Mouse (Mus musculus): ENCODE results near the gene Gpr146. TPM values are rescaled to one million over a fixed set of nuclear protein-coding genes. Genes with fewer than 3 reads are reported as not detected.
"Not testable (repeated sequence)": the region's sequence is repeated elsewhere in the genome, so short reads cannot be mapped to it uniquely, and the experiment has no call there.

The Gpr146 gene
- total RNA-seq (2015) = 6.0 and 6.3 TPM in 2 replicates
- total RNA-seq (2017) = 5.7 and 6.7 TPM in 2 replicates

DNA sequence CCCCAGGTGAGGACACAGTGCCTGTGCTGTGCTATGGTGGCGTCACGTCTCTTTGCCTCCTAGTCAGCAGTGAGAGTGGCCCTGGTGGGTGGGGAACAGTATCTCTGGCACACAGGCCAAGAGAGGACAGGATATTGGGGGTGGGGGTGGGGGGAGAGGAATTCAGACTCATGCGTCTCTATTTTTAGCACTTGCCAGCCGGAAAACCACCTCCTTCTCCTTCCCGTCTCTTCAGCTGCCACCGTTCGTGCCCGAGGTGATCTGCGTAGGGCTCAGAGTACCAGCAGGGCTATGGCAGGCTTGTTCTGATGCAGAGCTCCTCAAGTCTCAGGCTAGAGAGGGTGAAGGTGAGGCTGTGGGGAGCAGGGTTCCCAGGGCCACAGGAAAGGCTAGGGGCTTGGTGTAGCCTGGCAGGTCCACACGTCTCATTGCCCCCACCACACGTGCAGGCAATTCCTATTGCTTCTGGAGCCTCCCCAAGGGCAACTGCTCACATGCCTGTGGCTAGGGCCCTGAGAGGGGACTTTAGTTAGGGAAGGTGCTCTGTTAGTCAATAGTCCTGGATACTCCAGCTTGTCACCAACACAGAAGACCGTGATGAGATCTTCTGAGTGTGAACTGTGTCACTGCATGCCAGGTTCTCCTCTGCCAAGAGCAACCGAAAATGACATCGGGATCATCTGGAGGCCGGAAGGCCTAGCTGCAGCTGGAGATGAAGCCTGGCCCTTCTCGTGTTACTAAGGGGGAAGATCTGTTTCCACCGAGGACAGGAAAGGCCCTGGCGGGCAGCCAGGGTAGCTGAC is at the start of gene Gpr146:
Gene Gpr146 (plus strand): TSS at position 230 of the 803 bp plus-strand sequence.
- peak; percentile 21 for ATAC-seq (replicated peaks; ENCODE audit: poor library complexity)

DNA sequence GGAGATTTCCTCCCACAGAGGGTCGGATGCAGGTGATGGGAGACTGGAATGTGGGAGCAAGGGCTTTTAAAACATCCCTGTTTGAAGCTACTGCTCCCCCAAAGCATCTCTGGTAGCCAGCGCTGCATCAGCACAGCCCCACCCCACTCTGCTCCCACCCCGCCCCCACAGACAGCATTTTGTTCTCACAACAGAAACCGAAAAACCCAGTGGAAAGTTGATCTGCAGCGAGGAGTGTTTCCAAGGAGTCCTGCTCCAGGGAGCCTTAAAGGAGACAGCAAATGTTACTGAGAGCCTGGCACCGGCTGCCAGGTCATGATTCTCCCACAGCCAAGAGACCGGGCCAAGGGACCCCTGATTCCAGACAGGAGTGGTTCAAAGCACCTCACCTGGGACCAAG is 46.7 kb upstream of the Gpr146 start:
- ATAC-seq (replicated peaks; ENCODE audit: poor library complexity) = no peak

DNA sequence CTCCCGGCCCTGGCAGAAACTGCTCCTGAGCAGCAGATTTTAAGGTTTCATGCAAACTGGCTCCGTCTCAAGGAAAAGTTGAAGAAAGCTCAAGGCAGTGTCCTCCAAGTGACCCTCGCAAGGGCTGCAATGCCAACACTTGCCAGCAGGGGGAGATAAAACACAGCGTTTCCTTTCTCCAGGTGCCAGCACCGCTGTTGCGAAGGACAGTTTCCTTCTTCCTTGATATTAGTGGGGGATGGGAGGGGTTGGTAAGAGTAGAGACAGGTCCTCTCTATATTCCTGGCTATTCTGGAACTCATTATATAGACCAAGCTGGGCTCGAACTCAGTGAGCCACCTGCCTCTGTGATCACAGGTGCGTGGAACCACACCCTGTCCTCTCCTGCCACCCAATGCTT is 45.8 kb upstream of the Gpr146 start:
- peak; percentile 70 for ATAC-seq (replicated peaks; ENCODE audit: poor library complexity)

DNA sequence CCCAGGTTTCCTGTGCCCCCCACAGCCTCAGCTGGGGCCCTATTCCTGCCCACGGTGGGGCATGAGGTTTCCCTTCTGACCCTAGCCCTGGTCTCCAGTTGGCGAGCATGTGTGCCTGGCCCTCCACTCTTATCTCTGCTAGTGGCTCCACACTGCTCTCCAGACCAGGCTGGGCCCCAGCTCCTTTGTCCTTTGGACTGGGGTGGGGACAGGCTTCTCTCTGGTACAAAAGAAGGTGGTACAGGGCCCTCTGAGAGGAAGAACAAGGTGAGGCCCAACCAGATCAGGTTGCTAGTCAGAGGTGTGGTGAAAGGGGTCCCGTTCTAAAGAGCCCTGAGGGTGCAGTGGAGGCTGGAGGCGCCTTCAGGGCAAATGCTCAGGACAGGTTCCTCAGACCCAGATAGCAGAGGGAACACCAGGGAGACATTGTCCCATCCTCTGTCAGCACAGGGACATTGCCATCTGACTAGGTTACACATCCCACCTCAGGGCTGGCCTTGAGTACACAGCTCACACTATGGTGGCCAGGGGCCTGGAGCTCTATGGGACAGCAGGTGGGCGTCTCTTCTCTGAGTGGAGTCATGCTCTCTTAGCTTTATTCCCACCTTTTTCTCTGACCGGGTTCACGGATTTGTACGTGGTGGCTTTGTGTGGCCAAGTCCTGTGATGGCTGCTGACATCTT is 44.8 kb upstream of the Gpr146 start:
- no peak for ATAC-seq (replicated peaks; ENCODE audit: poor library complexity)

DNA sequence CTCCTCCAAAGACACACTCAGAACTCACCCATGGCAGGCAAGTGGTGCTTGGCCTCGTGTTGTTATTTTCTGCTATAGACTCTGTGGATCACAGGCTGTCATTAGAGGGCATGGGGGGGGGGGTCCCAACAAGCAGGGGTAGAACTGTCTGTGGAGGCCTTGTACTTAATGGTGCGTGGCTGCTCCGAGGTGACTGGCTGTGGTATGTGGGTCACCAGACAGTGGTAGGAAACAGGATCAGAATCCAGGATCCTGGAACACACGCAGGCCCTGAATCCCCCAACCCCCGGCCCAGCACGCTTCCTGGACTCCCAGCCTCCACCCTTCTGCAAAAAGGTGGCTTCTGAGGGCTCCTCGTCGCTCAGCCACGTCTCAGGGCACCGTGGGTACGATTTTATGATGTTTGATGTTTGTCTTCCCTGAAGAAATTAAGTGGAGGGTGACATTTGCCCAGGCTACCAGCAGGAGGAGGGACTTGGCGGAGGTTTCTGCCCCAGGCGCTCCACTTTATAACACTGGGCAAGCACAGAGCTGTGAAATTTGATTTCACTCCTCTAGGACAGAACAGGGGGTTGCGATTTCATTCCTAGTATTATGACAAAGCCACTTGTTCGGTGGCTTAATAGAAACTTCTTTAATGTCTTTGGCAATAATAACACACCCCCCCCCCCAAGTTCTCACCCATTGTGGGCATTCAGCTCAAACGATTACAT is 44.0 kb upstream of the Gpr146 start:
- ATAC-seq (replicated peaks; ENCODE audit: poor library complexity) = peak; percentile 28; the same call in 1 of the 2 replicates

DNA sequence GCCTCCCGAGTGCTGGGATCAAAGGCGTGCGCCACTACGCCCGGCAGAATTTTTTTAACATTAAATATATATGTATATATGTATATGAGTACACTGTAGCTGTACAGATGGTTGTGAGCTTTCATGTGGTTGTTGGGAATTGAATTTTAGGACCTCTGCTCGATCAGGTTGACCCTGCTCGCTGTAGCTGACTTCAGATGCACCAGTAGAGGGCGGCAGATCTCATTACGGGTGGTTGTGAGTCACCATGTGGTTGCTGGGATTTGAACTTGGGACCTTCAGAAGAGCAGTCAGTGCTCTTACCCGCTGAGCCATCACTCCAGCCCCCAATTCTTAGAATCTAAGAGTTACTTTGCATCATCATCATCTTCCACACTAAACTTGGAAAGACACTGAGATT is 43.1 kb upstream of the Gpr146 start:
- ATAC-seq (replicated peaks; ENCODE audit: poor library complexity) = not testable (repeated sequence)

DNA sequence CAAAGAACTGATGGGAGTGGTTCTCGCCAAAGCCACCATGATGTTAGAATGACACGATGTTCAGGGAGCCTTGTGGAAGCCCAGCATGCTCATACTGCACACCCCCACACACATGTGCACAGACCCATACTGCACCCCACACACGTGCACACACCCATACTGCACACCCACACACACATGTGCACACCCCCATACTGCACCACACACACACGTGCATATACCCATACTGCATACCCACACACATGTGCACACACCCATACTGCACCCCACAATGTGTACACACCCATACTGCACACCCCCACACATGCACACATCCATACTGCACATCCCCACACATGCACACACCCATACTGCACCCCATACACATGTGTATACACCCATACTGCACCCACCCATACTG is 41.9 kb upstream of the Gpr146 start:
- ATAC-seq (replicated peaks; ENCODE audit: poor library complexity) = no peak

DNA sequence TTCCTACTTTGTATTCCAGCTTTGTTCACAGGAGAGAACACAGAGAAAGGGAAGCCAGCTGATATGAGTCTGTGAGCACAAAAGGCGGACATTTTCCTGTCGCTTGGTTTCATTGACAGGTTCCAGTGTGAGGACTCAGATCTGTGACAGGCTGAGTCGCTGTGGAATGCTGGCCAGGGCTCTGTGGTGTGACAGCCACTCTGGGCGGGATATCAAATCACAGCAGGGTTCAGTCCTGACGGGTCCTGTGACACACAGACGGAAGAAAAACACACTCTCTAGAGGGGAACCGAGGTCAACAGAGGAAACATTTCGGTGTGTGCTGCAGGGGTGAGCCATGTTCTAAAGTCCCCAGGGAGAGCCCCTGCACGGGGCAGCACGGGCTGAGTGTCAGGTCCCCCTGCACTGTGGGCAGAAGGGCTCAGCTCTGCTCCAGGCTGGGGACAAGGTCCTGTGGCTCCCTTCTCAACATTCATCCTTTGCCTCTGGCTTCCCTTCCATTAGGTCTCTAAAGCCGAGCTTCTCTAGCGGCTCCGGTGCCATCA is 39.6 kb upstream of the Gpr146 start:
- ATAC-seq (replicated peaks; ENCODE audit: poor library complexity) = no peak

DNA sequence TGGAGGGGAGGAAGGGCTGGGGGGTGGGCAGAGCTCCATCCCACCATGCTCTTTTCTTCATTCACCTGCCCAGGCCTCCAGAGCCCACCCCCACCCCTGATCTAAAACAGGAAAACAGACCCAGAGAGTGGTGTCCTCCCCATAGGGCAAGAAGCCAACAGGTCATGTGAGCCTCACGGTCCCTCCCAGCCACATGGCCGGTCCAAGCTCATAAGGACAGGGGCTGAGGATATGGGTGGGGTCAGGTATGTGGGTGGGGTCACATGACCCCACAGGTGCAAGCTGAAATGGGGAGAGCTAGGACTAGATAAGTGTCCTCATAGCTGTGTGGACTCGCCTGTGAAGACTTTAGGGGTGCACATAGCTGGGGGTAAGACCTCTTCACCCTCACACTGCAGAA is 39.1 kb upstream of the Gpr146 start:
- no peak for ATAC-seq (replicated peaks; ENCODE audit: poor library complexity)

DNA sequence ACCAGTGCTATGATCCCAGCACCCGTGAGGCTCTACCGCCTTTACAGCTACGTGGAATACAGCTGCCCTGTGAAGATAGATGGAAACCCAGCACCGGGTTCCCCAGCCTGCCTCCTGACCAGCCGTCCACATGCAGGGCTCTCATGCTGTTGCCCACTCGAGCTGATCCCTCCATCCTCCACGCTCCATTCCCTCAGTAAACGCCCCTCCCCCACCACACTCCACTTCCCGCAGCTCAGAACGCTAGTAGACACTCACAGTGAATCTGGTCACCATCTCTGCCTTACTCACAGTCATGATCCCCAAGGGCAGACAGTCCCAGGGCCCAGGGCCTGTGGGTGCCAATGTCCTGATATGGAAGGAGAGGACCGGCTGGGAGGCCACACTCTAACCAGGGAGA is 38.6 kb upstream of the Gpr146 start:
- ATAC-seq (replicated peaks; ENCODE audit: poor library complexity) = no peak

DNA sequence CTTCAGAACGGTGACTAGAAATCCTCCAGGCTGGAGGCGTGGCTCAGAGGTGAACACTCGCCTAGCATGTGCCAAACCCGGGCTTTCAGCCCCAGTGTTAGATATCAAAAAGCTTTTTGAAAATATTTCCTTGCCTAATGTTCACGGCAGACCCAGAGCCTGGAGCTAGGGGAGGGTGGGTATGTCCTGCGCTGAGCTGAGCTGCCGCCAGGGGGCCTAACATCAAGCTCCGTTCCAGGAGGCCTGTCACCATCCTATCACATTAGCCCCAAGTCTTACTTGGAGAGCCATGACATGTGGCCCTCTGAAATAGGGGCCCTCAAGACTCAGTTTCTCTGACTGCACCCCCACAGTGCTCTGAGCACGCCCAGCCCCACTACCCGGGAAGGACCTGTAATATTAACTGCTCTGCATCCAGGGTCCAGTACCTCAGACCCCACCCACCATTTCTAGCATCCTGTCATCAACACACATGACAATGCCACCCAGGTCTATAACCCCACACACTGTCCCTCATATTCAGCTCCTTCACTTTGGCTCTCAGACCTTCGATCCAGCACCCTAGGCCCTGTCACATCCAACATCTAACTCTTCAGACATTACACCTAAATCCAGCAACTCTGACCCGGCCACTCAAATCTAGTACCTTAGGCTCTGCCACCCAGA is 33.3 kb upstream of the Gpr146 start:
- ATAC-seq (replicated peaks; ENCODE audit: poor library complexity) = peak; percentile 85

DNA sequence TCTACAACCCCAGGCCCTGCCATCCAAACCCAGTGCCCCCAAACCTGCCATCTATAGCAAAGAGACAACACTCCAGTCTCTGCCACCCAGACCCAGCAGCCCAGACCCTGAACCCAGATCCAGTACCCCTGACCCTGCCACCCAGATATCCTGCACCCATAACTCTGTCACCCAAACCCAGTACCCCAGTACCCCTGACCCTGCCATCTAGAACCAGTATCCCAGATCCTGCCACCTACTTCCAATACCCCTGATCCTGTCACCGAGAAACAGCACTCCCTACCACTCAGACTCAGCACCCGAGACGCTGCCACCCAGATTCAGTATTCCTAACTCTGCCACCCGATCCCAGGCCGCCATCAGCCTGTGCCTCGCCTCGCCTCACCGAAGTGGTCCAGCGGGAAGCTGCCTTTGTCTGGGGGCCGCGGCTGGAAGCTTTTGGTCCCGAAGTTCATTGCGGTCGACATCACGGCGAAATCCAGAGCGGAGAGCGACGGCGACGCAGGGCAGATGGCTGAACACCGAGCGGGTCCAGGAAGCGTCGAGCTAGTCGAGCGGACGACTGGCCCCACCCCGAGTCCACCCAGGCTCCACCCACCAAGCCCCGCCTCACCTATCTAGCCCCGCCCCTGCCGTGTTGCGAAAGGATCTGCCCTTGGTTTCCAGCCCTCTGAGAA is 32.7 kb upstream of the Gpr146 start:
- peak; percentile 96 for ATAC-seq (replicated peaks; ENCODE audit: poor library complexity)

DNA sequence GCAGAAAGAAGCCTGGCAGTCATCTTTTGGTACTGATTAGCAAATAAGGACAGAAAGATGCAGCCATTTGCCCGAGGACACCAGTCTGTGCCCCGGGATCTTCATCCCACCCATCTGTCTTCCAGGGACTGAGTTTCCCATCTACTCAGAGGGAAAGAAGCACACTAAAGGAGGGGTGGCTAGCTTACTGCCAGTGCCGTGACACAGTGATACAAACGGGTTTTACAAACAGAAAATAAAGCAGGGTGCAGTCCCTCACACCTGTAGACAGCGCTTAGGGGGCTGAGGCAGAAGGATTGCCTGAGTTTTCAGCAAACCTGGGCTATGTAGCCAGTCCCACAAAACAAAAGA is 32.2 kb upstream of the Gpr146 start:
- ATAC-seq (replicated peaks; ENCODE audit: poor library complexity) = no peak

DNA sequence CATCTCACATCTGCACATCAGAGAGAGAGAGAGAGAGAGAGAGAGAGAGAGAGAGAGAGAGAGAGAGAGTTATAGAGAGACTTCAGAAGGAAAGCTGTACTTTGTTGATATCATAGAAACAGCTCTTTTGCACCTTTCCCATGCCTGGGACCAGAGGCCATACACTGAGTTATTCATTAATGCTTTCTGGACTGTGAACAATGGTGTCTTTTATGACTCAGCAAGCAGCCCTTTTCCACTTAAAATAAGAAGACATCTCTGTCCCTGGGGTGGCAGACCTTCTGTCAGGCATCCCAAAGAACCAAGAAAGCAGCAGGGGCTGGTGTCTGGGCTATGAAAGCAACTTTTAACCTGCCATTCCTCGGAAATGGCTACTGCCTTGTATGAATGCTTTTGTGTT is 30.3 kb upstream of the Gpr146 start:
- ATAC-seq (replicated peaks; ENCODE audit: poor library complexity) = no peak

DNA sequence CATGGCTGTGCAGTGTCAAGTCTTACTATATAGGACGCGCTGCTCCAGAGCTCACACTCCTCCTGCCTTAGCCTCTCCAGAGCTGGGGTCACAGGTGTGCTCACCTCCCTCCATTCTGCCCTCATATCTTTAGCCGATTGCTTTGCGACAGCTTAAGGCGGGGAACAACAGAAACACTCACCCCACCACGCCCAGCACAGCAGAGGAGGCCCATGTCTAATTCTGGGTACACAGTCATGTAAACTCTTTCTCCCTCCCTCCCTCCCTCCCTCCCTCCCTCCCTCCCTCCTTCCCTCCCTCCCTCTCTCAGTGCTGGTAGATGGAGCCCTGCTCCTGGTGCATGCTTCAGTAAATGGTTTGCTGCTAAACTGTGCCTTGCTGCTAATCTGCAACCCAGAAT is 27.8 kb upstream of the Gpr146 start:
- ATAC-seq (replicated peaks; ENCODE audit: poor library complexity) = no peak

DNA sequence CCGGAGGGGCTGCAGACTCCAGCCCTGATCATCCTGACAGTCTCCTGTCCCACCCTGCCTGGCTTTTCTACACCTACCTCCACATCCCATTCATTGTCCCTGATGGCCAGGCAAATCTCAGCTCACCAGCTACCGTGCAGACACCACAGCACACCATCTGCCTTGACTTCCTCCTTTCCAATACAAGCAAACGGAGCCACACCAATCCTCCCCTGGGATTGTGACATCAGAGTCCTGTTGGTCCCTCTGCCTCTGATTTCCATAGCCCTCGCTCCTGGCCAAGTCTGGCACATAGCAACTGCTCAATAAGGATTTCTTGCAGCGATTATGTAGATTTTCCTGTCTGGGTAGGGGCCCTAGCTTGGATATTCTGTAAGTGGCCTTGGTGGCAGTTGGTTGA is 26.4 kb upstream of the Gpr146 start, which contains the start of gene Cox19:
Gene Cox19 (minus strand): TSS at position 285 of the 400 bp plus-strand sequence.
- ATAC-seq (replicated peaks; ENCODE audit: poor library complexity) = peak; percentile 43

DNA sequence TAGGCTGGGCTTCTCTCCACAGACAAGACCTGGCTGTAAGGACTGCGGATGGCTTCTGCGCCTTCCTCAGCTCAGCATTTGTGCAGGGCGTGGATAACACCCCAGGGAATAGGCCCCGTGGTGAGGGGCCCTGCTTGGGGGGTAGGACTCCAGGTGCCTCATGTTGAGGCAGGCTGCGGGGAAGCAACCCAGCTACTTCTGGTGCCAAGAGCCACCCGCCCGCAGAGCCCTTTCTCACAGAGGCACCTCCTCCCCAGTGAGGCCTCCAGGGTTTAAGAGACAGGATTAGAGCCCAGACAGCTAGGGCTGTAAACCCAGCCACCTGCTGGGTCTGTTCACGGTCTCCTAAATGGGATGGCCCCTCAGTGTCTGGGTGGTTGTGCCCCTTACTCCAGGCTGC is 25.9 kb upstream of the Gpr146 start:
- no peak for ATAC-seq (replicated peaks; ENCODE audit: poor library complexity)

DNA sequence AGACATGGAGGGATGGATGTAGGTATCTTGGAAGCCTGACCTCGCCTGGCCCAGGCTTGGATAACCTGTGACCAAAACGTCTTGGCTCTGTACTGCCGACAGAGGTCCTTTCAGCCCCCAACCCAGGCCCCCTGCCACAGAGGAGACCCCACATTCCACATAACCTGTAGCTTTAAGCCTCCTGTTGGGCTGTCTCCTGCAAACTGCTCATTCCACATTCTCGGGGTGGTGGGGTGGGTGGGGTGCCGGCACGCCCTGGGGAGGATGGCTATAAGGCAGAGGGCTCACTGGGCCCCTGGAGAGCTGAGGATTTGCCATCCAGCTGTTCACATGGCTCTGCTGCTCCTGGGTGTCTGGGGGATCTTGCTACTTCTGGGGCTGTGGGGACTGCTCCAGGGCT is 25.2 kb upstream of the Gpr146 start, which contains the start of gene Cyp2w1:
Gene Cyp2w1 (plus strand): TSS at position 301 of the 400 bp plus-strand sequence.
- no peak for ATAC-seq (replicated peaks; ENCODE audit: poor library complexity)

DNA sequence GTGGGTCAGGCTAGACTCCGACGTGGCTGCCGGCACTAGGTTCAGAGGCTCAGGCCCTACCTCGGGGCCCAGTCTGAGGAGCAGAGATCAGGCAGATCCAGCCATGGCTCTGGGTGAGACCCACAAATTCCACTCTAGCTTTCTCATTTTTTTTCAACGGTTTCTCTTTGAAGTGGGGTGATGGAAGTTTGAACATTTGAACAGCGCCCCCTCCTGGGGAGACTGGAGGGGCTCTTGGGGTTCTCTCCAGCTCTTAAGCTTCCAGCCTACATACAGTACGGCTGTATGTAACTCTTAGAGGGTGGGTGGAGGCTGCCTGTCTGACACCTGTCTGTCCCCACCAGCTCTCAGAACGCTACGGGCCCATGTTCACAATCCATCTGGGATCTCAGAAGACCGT is 24.0 kb upstream of the Gpr146 start:
- peak; percentile 53; the same call in 1 of the 2 replicates for ATAC-seq (replicated peaks; ENCODE audit: poor library complexity)

DNA sequence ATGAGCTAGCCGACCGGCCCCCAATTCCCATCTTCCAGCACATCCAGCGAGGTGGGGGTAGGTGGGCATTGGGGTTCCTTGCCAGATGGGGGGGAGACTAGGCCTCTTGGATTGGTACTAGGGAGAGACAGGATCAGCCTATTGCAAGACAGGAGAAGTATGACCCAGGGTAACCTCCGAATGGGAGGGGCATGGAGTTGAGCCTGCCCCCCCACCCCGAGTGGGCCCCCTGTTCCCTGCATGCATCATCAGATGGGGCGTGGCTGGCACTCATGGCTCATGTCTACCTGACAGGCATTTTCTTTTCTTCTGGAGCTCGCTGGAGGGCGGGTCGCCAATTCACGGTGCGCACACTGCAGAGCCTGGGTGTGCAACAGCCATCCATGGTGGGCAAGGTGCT is 23.6 kb upstream of the Gpr146 start:
- ATAC-seq (replicated peaks; ENCODE audit: poor library complexity) = no peak
